Mouse (Mus musculus) spleen, postnatal 4 days (tissue): ENCODE results near the gene Phf12.

Source experiments
- DNase-seq, 2 experiments: peaks; one replicate each; pipeline ENCODE4 v3.0.0; 2022; ENCODE audit warnings: low spot score in 2 of 2

The Phf12 gene

DNA sequence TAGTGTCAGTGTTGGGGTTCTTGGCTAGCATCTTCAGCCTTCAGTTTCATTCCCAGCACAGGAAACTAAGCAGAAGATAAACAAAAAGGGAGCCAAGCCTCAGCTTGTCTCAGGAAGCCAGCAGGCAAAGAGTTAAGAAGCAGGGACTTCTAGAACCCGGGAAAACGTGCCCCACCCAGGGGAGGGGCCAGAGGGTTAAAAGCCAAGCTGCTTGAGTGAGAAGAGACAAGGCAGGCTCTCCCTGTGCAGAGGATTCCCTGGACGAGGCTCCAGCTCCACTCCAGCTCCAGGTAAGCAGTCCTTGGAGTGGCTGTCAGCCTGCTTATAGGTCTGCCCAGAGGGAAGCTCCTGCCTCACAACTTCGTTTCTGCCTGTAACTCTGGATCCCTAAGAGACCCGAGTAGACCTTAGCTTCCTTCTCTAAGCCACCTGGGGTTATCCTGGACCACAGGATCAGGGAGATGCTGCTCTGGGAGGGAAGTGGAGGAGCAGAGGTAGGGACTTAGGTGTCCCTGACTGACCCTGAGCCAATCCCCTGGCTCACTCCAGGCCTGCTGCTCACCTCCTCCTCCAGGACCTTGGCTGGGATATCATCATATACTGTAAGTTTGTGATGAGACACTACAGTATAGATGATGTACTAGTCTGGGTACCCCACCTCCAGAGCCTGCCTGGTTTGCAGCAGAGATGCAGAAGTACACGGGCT is 90.0 kb downstream of the Phf12 start:
- peak; percentile 90 to 93 for DNase-seq

DNA sequence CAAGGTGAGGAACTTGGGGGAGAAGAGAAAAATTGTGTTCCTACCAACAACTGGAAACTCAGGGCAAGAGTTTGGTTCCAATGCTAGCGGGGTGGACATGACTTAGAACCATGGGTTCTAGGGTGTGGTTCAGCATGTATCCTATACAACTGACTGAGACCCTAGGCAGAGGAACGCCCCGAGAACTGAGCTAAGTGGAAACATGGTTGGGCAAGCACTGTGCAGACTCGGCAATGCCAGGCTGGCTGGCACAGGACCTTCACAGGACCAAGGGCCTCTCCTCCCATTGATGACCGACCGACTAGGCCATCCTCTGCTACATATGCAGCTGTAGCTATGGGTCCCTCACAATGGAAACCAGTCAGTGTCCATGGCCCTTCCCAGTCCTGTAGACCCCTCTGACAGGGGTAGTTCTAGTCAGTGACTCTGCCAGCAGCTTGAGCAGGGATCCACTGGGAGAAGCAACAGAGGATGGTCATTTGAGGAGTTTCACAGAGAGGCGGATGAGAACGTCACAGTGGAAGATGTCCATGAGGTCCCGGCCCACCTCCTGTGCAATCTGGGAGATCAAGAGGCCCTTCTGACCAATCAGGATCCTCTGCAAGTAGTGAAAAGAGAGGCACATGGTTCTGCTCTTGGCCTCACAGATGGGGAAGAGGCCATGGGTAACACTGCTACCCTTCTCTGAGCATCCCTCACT is 91.2 kb downstream of the Phf12 start:
- peak; percentile 76 to 86 for DNase-seq

DNA sequence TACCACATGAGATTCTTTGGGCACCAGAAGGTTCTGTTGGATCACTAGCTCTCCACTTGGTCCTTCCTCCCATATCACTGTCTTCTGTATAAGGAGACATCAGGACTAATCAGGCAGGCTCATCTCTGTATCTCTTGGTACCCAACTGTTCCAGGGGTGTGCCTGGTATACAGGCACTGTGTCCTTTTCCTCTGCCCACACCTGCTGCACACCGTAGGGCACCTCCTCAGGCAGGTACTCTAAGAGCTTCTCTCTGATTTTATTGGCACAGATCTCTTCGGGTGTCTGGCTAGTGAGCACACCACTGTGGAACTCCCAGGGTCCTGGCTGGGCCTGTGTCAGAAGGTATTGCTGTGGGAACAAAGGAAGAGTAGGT is 91.7 kb downstream of the Phf12 start:
- DNase-seq = peak; percentile 75 to 83

DNA sequence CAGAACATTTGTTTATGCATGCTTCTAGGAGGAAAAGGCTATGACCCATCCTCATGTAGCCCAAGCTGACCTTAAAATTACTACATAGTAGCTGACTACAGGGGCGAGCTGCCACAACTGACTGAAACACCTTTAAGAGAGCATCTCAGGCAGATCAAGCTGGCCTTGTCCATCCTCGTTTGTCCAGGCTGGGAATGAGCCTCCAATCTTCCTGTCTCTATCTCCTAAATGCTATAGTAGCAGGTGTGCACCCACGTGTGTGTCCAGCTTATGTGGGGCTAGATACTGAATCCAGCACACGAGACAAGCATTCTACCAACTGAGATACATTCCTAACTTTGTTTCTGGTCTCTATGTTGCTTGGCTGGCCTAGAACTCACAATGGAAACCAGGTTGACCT is 92.1 kb downstream of the Phf12 start:
- DNase-seq = peak; percentile 53 to 73
